Mouse (Mus musculus) brain, embryonic 18.5 days (tissue): ENCODE measurements around the gene Dock2.
"Not testable (repeated sequence)": the region's sequence is repeated elsewhere in the genome, so short reads cannot be mapped to it uniquely, and the experiment has no call there.

Experiments used
- DNase-seq: peaks from one replicate; pipeline ENCODE4 v3.0.0-alpha.2; 2012; ENCODE audit warnings: low read depth, low spot score

The Dock2 gene

GRCm38 (mm10) chr11:34783587-34784043 lies at the start of gene Dock2:
Dock2 (minus strand) TSS chr11:34783892.
- no peak for DNase-seq

DNA sequence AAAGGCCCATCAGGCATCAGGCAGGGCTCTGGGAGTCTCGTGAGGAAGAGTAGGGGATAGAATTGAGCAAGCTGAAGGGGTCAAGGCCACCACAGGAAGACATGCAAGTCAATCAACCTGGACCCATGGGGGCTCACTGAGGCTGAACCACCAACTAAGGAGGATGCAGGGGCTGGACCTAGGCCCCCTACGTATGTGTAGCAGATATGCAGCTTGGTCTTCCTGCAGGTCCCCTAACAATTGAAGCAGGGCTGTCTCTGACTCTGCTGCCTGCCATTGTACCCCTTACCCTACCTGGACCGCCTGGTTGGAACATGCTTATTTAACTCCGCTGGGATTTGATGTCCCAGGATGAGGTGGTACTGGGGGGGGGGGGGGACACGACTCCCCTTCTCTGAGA lies 49.0 kb upstream of the Dock2 start:
- no peak for DNase-seq

DNA sequence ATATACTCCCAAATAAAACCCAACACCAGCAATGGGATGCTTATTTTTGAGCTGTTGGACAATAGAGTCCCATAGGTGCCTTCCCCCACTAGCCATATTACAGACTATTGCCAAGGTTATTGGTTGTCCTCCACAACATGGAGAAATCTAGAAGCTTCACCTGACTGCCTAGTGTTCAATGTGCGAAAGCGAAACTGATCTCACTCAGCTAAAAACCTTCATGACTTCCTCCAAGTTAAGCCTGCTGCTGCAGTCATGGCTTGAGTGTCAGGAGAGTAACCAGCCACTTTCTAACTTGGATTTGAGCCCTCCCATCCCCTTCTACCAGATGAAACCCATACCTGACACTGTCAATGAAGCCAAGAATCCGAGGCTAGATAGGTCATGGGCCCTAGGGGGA lies 44.1 kb upstream of the Dock2 start:
- DNase-seq, result no peak

- no peak for DNase-seq
These were observed 43.2 kb upstream of the Dock2 start for GRCm38 (mm10) chr11:34826940-34827339.

- no peak for DNase-seq
These were observed 41.1 kb upstream of the Dock2 start for GRCm38 (mm10) chr11:34824791-34825190.

GRCm38 (mm10) chr11:34814767-34815166 lies 31.1 kb upstream of the Dock2 start:
- DNase-seq, result peak; percentile 12

DNA sequence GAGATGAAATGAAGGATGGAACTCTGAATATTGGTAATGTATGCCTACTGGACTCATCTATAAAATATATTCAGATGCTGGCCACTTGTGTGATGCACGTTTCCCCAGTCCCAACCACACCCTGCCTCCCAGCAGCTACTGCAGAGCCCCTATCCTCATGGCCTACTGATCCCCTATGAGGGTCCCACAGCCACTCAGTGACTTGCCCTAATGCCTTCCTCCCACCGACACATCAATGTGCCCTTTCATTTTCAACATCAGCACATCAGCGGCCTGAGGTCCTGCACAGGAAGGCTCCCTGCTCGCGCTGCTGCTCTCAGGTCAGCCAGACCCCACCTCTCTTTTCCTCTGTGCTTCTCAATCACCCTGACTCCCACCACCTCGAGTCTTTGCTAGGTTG lies 30.6 kb upstream of the Dock2 start:
- DNase-seq, result no peak

DNA sequence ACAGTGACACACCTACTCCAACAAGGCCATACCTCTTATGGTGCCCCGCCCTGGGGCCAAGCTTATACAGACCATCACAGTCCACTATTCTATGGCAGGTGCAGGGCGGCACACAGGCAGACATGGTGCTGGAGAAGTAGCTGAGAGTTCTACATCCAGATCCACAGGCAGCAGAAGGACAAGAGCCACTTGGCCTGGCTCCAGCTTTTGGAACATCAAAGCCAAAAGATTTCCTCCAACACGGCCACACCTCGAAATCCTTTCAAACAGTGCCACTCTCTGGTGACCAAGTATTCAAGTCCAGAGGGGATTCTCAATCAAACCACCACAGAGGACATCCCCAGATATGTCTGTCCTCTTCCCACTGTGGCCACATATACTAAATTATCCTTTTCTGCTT lies 21.3 kb upstream of the Dock2 start:
- DNase-seq, result not testable (repeated sequence)

GRCm38 (mm10) chr11:34798066-34798465 lies 14.4 kb upstream of the Dock2 start:
- DNase-seq, result not testable (repeated sequence)

DNA sequence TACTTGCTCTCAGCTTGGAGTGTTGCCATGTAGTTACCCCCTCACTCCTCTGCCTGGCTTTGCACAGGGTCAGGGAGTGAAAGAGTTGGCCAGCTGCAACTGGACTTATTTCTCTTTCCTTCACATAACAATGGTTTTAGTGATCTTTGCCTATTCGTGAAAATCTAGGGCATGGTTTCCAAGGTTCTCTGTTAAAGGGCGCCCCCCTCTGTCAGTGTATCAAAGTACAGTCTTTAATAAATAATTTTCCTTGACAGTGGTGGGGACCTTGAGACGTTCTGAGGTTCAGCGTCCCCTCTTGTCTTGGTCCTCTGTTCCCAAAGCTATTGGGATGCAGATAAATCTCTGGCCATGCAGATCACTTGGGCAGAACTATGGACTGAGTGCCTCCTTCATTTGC lies 12.4 kb upstream of the Dock2 start:
- no peak for DNase-seq

DNA sequence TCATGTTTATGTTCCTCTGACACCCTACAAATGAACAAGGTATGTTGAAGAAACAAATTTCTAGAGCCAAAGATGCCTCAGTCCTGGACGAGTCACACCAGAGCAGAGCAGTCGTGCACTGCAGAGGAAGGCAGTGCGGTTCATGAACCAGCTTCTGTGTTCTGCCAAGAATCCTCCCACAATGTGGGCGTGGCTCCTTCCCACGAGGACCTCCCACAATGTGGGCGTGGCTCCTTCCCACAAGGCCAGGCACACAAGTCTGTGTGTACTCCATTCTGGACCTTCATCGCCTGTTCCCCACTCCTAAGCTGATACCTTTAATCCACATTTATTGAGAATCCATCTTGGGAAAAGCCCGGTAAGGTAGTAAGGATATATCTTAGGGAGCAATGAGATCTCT lies 8.2 kb upstream of the Dock2 start:
- DNase-seq, result no peak

DNA sequence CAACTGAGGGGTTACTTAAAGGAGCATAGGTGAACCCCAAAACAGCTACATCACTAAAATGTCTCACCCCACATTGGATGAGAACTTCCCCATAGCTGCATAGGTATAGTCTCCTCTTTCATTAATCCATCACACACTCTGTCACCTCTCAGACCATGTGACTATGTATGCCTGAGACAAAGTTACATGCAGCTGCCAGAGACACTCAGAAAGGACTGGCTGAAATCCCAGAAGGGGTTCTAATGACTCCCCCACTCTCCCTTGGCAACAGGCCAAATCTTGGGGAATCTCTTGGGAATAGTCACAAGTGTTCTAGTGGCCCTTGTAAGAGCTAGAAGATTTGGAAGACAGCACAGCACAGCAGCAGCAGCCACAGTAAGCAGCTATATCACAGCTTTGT lies 1.2 kb upstream of the Dock2 start:
- no peak for DNase-seq

DNA sequence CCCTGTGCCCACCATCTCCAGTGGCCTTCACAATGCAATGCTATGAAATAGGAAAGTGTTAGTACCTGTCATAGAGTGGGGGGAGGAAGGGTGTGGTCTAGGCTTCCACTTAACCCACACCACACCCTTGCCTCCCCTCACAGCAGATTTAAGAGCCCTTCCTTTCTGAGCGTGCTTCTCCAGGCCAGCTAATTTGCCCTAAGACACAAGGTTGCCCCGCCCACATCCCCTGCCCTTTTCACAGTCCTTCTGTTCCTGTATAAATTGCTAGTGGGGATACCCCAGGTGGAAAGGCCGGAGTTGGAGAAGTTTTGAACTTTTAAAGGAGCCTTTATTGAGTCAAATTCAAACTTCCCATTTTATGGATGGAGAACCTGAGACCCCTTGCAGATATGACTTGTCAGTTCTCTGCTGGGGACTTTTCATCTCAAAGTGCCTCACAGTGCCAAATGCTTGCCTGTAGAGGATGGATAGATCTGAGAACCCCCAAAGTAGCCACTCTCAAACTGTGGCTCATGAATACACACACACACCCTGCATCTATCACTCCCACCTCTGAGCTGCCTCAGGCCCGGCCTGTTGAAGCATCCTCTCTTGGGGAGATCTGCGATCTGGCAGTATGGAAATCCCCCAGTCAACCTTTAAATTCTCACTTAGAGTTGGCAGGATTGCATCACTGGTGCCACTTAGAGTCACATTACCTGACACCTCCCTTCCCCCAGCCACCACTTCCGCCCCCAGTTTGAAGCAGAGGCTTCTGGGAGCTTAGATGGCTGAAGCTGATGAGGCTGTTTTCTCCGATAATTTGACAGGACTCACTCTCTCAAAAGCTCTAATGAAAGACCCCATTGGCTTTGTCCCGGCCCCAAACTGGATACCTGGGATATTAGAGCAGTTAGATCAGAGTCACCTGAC lies 919 bp downstream of the Dock2 start:
- no peak for DNase-seq

DNA sequence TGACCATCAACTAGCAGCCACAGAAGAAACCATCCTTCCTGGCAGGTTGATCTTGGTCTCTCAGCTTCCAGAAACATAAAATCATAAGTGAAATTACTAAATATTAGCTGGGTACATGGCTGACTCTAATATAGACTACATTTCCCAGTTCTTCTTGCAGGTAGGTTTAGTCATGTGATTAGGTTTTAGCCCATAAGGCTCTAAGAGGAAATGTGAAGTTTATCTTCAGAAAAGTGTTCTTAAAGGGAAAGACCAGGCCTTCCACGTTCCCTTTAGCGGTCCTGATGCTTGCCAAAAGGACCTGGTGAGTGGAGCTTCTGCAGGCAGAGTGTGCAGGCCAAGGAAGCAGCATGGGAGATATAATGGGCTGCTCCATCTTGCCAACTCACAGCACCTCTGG lies 2.9 kb downstream of the Dock2 start:
- DNase-seq, result no peak

GRCm38 (mm10) chr11:34779966-34780365 lies 3.7 kb downstream of the Dock2 start:
- DNase-seq, result no peak

- no peak for DNase-seq
These were observed 5.3 kb downstream of the Dock2 start for GRCm38 (mm10) chr11:34778351-34778750.

GRCm38 (mm10) chr11:34777529-34777928 lies 6.2 kb downstream of the Dock2 start:
- no peak for DNase-seq

GRCm38 (mm10) chr11:34776054-34776453 lies 7.6 kb downstream of the Dock2 start:
- no peak for DNase-seq

GRCm38 (mm10) chr11:34774636-34775035 lies 9.1 kb downstream of the Dock2 start:
- DNase-seq, result no peak

GRCm38 (mm10) chr11:34773304-34773895 lies 10.3 kb downstream of the Dock2 start:
- DNase-seq, result no peak

DNA sequence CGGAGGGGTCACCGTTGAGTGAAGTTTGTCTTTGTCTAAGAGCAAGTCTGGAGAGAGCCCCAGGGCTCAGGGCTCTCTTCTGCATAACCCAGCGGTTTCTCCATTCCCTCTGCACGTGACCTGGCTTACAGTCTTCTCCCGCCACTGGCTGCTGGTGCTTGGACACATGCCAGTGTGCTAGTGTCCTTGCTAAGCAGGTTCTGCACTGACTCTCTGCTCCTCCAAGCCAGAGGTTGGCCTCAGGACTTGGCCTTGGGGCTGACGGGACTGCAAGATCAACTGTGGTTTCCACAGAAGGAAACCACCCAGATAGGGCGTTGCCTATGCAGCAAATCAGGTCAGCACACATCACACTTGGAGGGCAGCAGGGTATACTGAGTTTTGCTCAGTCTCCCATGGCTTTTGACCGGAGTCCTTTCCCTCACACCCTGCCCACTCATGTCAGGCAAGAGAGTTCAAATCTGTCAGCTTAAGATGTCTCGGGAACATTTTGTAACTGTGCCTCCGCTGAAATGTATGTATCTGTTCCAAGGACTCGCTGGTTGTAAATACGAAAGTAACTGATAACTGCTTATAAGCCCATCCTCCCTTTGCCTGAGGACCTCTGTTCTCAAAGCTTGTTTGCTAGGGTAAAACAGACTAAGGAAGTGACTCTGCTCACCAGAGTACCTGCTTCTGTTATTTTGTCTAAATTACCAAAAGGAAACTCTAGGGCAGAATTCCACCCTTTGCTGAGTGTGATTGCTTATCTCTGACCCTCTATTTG lies 12.3 kb downstream of the Dock2 start:
- DNase-seq, result no peak

GRCm38 (mm10) chr11:34770666-34771065 lies 13.0 kb downstream of the Dock2 start:
- DNase-seq, result no peak
